23 mouse cellular contexts compared by ENCODE assay signal in genomic region chr8:82887234-82887633, GRCm38 (mm10). TPM values are rescaled to one million over a fixed set of nuclear protein-coding genes. Genes with fewer than 3 reads are reported as not detected.
DNase-seq lines count a peak whose midpoint lies in the region; ATAC-seq and TF ChIP-seq lines count a peak whose summit lies in the region.
"Had no signal": no experiment of that assay in that cellular context is flagged by ENCODE, and none has a peak within 500 bp of the region (broad histone marks: within the 10 kb centered on the region; RNA-seq: fewer than 3 reads in every experiment).

No protein-coding gene starts in this region.

- no peak for TF ChIP-seq CTCF in gastrocnemius, adult 2 months (IDR thresholded peaks at IDR 0.05)
- TF ChIP-seq CTCF in heart, adult 2 months (IDR thresholded peaks at IDR 0.05), result no peak
- no peak for TF ChIP-seq CTCF in heart, postnatal 0 days (IDR thresholded peaks at IDR 0.05; ENCODE audit: low read depth)

- H3K79me2 ChIP-seq in heart, adult 2 months (replicated peaks; ENCODE audit: control insufficient read depth, insufficient read depth, low read length), result peaks cover 5% of the 10 kb centered on the region; the same call in 1 of the 2 replicates

- ATAC-seq in heart, embryonic 11.5 days (replicated peaks; ENCODE audit: insufficient number of reproducible peaks, low FRiP score, low TSS enrichment), result no peak
- ATAC-seq in heart, postnatal 0 days (ENCODE audit: insufficient read depth, low read depth), result peak; percentile 79
- ATAC-seq: activated CD4-positive, CD25-positive, alpha-beta regulatory T cell, adult 4 months; CD4-positive, CD25-positive, alpha-beta regulatory T cell, adult 4 months; Patski had no signal

- intact Hi-C loops in gastrocnemius, adult 2 months (cut with DNase I), result loop anchor here (5.0 kb wide), 1 partner anchor 40 kb away; no protein-coding TSS in a partner anchor
- intact Hi-C loops in heart, adult 2 months (cut with DNase I), result no loop called here

- H3K27ac ChIP-seq in gastrocnemius, adult 2 months, result peak overlapping the region; percentile 46; the same call in 1 of the 2 replicates
- no peak overlapping the region for H3K27ac ChIP-seq in heart, embryonic 11.5 days (ENCODE audit: low read depth, low read length)
- peak overlapping the region; percentile 36 for H3K27ac ChIP-seq in heart, adult 2 months
- H3K27ac ChIP-seq in heart, embryonic 10.5 days, result no peak overlapping the region
- H3K27ac ChIP-seq in heart, postnatal 0 days (ENCODE audit: low read depth), result peak overlapping the region; percentile 66

- no peak overlapping the region for H3K9ac ChIP-seq in heart, embryonic 11.5 days (ENCODE audit: low read depth, low read length)
- H3K9ac ChIP-seq in heart, adult 2 months (ENCODE audit: low read depth, low read length), result no peak overlapping the region
- H3K9ac ChIP-seq in heart, postnatal 0 days (replicated peaks; ENCODE audit: low read depth, low read length), result no peak overlapping the region

- TF ChIP-seq EP300 in heart, adult 2 months (IDR thresholded peaks at IDR 0.05; ENCODE audit: insufficient read depth, low read depth, low read length), result no peak
- no peak for TF ChIP-seq EP300 in heart, postnatal 0 days (IDR thresholded peaks at IDR 0.05; ENCODE audit: low read depth)

- H3K36me3 ChIP-seq in heart, embryonic 11.5 days (ENCODE audit: control insufficient read depth, insufficient read depth, low read length), result no peaks in the 10 kb centered on the region
- peaks cover 4% of the 10 kb centered on the region; the same call in 1 of the 2 replicates for H3K36me3 ChIP-seq in heart, adult 2 months (ENCODE audit: control insufficient read depth, insufficient read depth, low read length)
- H3K36me3 ChIP-seq in heart, embryonic 10.5 days, result no peaks in the 10 kb centered on the region
- no peaks in the 10 kb centered on the region for H3K36me3 ChIP-seq in heart, postnatal 0 days (replicated peaks; ENCODE audit: control insufficient read depth, insufficient read depth, low read length)
- H3K36me3 ChIP-seq: G1E had no signal

- no peak for DNase-seq in gastrocnemius, adult 2 months
- DNase-seq in gastrocnemius, postnatal 10 days, result no peak
- peak; percentile 66 for DNase-seq in heart, adult 11 months
- no peak for DNase-seq in heart, adult 2 months
- no peak for DNase-seq in heart, embryonic 10.5 days (ENCODE audit: low spot score)
- peak; percentile 49 for DNase-seq in heart, postnatal 0 days (ENCODE audit: low spot score)
- no peak for DNase-seq in heart, adult 18-20 months
- DNase-seq: adrenal gland, adult 2 months; adrenal gland, adult 8-10 months; adrenal gland, postnatal 10 days; adrenal gland, postnatal 14 days; adrenal gland, postnatal 25 days; adrenal gland, postnatal 36 days; B cell, adult 2 months; cerebellum, adult 11 months; cerebellum, adult 11-12 months had no signal

- H3K4me3 ChIP-seq in gastrocnemius, adult 2 months, result no peak overlapping the region
- H3K4me3 ChIP-seq in heart, embryonic 11.5 days (ENCODE audit: low read depth, low read length), result no peak overlapping the region
- no peak overlapping the region for H3K4me3 ChIP-seq in heart, adult 2 months
- no peak overlapping the region for H3K4me3 ChIP-seq in heart, embryonic 10.5 days
- H3K4me3 ChIP-seq in heart, postnatal 0 days (ENCODE audit: low read depth, low read length), result no peak overlapping the region

- H3K9me3 ChIP-seq in heart, embryonic 11.5 days (replicated peaks; ENCODE audit: control insufficient read depth, low read length), result no peaks in the 10 kb centered on the region
- H3K9me3 ChIP-seq in heart, embryonic 10.5 days, result no peaks in the 10 kb centered on the region
- no peaks in the 10 kb centered on the region for H3K9me3 ChIP-seq in heart, postnatal 0 days (replicated peaks; ENCODE audit: control insufficient read depth, low read length)
- H3K9me3 ChIP-seq: G1E had no signal

- 78% methylated on average over 4 of the region's 4 CpGs for WGBS in heart, embryonic 11.5 days (ENCODE audit: insufficient replicate concordance)
- 49% methylated on average over 4 of the region's 4 CpGs for WGBS in heart, adult 2 months
- 80% methylated on average over 4 of the region's 4 CpGs for WGBS in heart, embryonic 10.5 days
- WGBS in heart, postnatal 0 days, result 59% methylated on average over 4 of the region's 4 CpGs

- no peak overlapping the region for H3K4me2 ChIP-seq in heart, embryonic 11.5 days
- no peak overlapping the region for H3K4me2 ChIP-seq in heart, postnatal 0 days (ENCODE audit: low read depth, low read length)

- no peak for TF ChIP-seq POLR2A in heart, adult 2 months (IDR thresholded peaks at IDR 0.05; ENCODE audit: insufficient read depth, low read depth, low read length)

- no peaks in the 10 kb centered on the region for H3K4me1 ChIP-seq in heart, embryonic 11.5 days (ENCODE audit: control insufficient read depth, insufficient read depth, low read length)
- peaks cover 1% of the 10 kb centered on the region for H3K4me1 ChIP-seq in heart, adult 2 months (ENCODE audit: control insufficient read depth, insufficient read depth, low read length)
- no peaks in the 10 kb centered on the region for H3K4me1 ChIP-seq in heart, embryonic 10.5 days
- 0 out of 2 replicates have a peak, but pooled peaks cover 7% of the 10 kb centered on the region for H3K4me1 ChIP-seq in heart, postnatal 0 days (ENCODE audit: control insufficient read depth, insufficient read depth)

- no peaks in the 10 kb centered on the region for H3K27me3 ChIP-seq in heart, embryonic 11.5 days (ENCODE audit: control insufficient read depth, insufficient read depth, low read length)
- H3K27me3 ChIP-seq in heart, adult 2 months (ENCODE audit: control insufficient read depth, insufficient read depth, low read length), result no peaks in the 10 kb centered on the region
- H3K27me3 ChIP-seq in heart, embryonic 10.5 days (ENCODE audit: insufficient read depth, poor library complexity, severe bottlenecking), result no peaks in the 10 kb centered on the region
- H3K27me3 ChIP-seq in heart, postnatal 0 days (ENCODE audit: control insufficient read depth, insufficient read depth, low read length), result no peaks in the 10 kb centered on the region
- H3K27me3 ChIP-seq: CH12.LX, Patski had no signal

RNA-seq across cellular contexts. Expression of gene Rnf150, which starts 24.1 kb away (rescaled TPM):
- 10 to 100 TPM; 26.0 to 34.8 TPM for total RNA-seq in gastrocnemius, adult 2 months (2021)
- total RNA-seq in gastrocnemius, postnatal 10 days (2021), result 10 to 100 TPM; 15.5 to 17.9 TPM
- 0.62 and 1.1 TPM in 2 replicates for polyA plus RNA-seq in heart, embryonic 11.5 days (2014; fragmentation: Nextera tagmentation; extraction: Ambion mirVana)
- total RNA-seq in heart, adult 2 months (2021), result 10 to 100 TPM; 12.2 to 14.2 TPM
- 6.6 and 9.8 TPM in 2 replicates for polyA plus RNA-seq in heart, adult 2 months (2012; rRNA removed)
- polyA plus RNA-seq in heart, embryonic 10.5 days (2016; fragmentation: Nextera tagmentation; extraction: Ambion mirVana), result 0.41 and 0.80 TPM in 2 replicates
- 3.5 and 3.6 TPM in 2 replicates for total RNA-seq in heart, postnatal 0 days (2014; rRNA removed; ENCODE audit: low replicate concordance)
- polyA plus RNA-seq in heart, postnatal 0 days (2015; fragmentation: Nextera tagmentation; extraction: Ambion mirVana), result 0.71 and 0.75 TPM in 2 replicates
- total RNA-seq in heart, adult 18-20 months (2021), result 10 to 100 TPM; 14.7 to 15.1 TPM
- total RNA-seq: MEL had no signal
- polyA plus RNA-seq: activated CD4-positive, CD25-positive, alpha-beta regulatory T cell, adult 4 months; CD4-positive, CD25-positive, alpha-beta regulatory T cell, adult 4 months; G1E had no signal

Comparison
In these comparisons a context has a peak if more than half of its experiments do, and no peak if none do; other contexts are left out.
1. DNase-seq: peak in heart, adult 11 months (single experiment) and heart, postnatal 0 days (single experiment); none in gastrocnemius, adult 2 months (single experiment), gastrocnemius, postnatal 10 days (single experiment), heart, adult 2 months (0 of 2), heart, embryonic 10.5 days (single experiment) and heart, adult 18-20 months (0 of 2).
2. H3K27ac ChIP-seq: peak in gastrocnemius, adult 2 months (single experiment), heart, adult 2 months (single experiment) and heart, postnatal 0 days (single experiment); none in heart, embryonic 11.5 days (single experiment) and heart, embryonic 10.5 days (single experiment).